Mouse (Mus musculus) megakaryocyte, embryonic 14.5 days (primary cell): ENCODE data around the gene Taok3. TPM values are rescaled to one million over a fixed set of nuclear protein-coding genes. Genes with fewer than 3 reads are reported as not detected.
A peak's percentile ranks its signal among the peaks of the same experiment; 100 is the strongest.

Experiments
- H3K27me3 ChIP-seq: replicated peaks from 2 replicates; pipeline ENCODE3; 2012; ENCODE audit warnings: inconsistent platforms
- H3K36me3 ChIP-seq: replicated peaks from 2 replicates; pipeline ENCODE3; 2012; ENCODE audit warnings: low read length, inconsistent platforms, mixed read lengths
- H3K4me1 ChIP-seq: 2 replicates; pipeline ENCODE4 v1.6.1; 2012; ENCODE audit warnings: inconsistent platforms
- H3K4me3 ChIP-seq: replicated peaks from 2 replicates; pipeline ENCODE3; 2012; ENCODE audit warnings: moderate library complexity, mild to moderate bottlenecking, inconsistent platforms
- H3K9me3 ChIP-seq: 2 replicates; pipeline ENCODE4 v1.6.1; 2012; ENCODE audit warnings: inconsistent platforms
- FLI1 ChIP-seq: IDR thresholded peaks from 2 replicates; pipeline ENCODE4 v1.6.1; 2012; ENCODE audit warnings: low read length, inconsistent platforms, mixed read lengths
- GATA1 ChIP-seq: IDR thresholded peaks from 3 replicates; pipeline ENCODE4 v1.6.1; 2012; ENCODE audit warnings: mixed read lengths, low read length, inconsistent platforms, borderline replicate concordance
- polyA plus RNA-seq: library from polyadenylated mRNA; stranded (reverse); fragments of >175 nt; gene quantifications from 2 replicates; pipeline ENCODE4 v1.2.3, GENCODE M21; 2012; ENCODE audit warnings: low replicate concordance; ENCODE audit not compliant: insufficient read depth

The Taok3 gene
- polyA plus RNA-seq, 1 experiment = 75.0 TPM

DNA sequence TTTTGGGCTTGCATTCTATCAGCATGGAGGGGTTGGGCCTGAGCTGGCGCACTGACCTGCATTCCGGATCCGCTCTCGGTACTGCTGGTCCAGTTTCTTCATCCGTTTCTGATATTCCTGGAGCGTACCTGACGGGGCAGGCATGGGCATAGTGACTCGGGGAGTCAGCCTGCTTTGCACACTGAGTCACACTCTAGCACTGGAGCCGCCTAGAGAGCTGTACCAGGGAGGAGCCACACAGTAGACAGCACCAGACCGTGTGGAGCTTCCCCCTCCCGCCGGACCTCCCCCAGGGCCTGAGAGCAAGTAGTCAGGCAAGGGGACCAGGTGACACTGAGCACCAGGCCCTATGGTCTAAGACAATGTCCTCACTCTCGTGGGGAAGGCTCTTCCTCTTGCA is 11.6 kb upstream of the Taok3 start:
- Histone ChIP-seq H3K4me3 (no peak overlapping the region), H3K36me3 (peaks cover 99% of the 10 kb centered on the region), H3K4me1 (peaks cover 12% of the 10 kb centered on the region), H3K27me3 (no peaks in the 10 kb centered on the region), H3K9me3 (no peaks in the 10 kb centered on the region)
- TF ChIP-seq GATA1 = no peak
- no peak for TF ChIP-seq FLI1

DNA sequence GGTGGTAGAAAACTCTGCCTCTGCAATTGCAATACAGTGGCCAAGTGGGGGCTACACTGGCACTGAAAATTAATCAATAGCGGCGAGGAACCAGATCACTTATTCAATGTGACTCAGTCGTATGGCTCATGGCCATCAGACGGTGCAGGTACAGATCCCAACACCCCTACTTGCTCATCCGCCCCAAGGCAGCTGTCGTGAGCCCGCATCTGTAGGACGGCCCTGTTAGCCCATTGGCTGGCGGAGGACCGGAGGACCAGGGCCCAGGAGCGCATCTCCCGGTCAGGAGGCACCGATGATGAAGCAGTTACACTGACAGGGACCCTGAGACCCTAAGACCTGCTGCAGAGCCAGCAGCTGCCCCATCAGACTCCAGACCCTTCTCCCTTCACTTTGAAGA is 11.2 kb upstream of the Taok3 start:
- peaks cover 97% of the 10 kb centered on the region for H3K36me3 ChIP-seq
- TF ChIP-seq FLI1 (no peak), GATA1 (no peak)
- H3K27me3 ChIP-seq = no peaks in the 10 kb centered on the region
- no peak overlapping the region for H3K4me3 ChIP-seq
- H3K4me1 ChIP-seq = peaks cover 12% of the 10 kb centered on the region
- H3K9me3 ChIP-seq = no peaks in the 10 kb centered on the region

DNA sequence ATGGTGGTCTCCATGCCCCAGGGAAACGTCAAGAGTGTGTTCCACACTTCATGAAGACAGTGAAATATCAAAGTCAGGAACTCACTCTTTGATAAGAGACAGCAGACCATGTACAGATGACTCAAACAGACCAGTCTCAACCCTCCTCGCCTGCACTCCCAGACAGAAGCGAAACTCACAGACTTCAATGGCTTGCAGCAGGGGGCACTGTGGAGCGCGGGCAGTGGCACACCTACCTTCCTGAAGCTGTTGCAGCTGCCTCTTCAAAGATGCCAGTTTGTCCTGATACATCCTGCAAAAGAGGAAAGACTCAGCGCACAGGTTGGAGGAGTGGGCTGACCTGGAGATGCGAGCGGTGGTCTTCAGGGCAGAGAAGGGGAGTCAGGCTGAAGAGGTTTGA is 10.4 kb upstream of the Taok3 start:
- Histone ChIP-seq H3K9me3 (no peaks in the 10 kb centered on the region), H3K4me1 (peaks cover 20% of the 10 kb centered on the region), H3K36me3 (peaks cover 93% of the 10 kb centered on the region), H3K27me3 (no peaks in the 10 kb centered on the region), H3K4me3 (no peak overlapping the region)
- TF ChIP-seq GATA1 = no peak
- TF ChIP-seq FLI1 = no peak

DNA sequence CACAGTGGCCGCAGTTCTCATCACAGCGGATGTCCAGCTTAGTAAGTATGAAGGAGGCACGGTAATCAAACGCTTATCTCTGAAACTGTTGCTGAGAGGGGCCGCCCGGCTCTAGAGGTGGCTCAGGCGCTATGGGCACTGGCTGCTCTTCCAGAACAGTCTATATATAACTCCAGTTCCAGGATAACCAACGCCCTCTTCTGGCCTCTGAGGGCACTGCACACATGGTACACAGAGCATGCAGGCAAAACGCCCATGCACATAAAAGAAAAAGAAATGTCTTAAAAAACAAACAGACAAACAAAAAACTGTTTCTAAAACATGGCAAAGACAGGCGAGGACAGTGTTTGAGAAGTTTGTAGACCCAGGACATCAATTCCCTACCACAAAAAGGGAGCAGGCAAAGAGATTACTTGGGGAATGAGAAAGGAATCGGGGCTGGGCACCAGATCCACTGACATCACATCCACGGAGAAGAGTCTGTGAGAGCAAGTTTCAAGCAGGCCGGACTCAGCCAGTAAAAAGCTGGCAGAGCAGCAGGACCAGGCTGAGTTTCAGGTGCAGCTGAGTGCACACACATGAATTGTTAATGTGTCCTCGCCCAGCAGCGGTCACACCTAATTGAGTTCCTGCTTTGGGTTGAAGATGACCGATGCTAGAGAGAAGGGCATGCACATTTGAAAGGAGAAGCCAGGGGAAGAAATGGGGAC is 8.7 kb upstream of the Taok3 start:
- Histone ChIP-seq H3K4me3 (no peak overlapping the region), H3K9me3 (no peaks in the 10 kb centered on the region), H3K36me3 (peaks cover 76% of the 10 kb centered on the region), H3K4me1 (peaks cover 23% of the 10 kb centered on the region), H3K27me3 (no peaks in the 10 kb centered on the region)
- TF ChIP-seq FLI1 (no peak), GATA1 (no peak)

DNA sequence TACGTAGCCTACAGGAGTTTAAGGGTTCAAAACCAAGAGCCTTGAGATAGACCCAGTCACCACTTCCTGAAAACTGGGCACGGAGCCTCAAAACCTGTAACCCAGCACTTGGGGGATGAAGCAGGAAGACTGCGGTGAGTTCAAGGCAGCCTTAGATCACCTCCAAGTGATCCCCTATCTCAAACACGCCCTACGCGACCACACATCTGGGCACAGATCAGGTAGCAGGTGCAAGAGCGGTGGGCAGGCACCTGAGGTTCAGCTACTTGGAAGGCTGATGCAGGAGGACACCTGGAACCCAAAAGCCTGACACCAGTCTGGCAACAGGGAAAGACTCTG is 8.2 kb upstream of the Taok3 start:
- H3K36me3 ChIP-seq = peaks cover 71% of the 10 kb centered on the region
- H3K27me3 ChIP-seq = no peaks in the 10 kb centered on the region
- H3K9me3 ChIP-seq = no peaks in the 10 kb centered on the region
- peaks cover 28% of the 10 kb centered on the region for H3K4me1 ChIP-seq
- TF ChIP-seq FLI1 (no peak), GATA1 (no peak)
- no peak overlapping the region for H3K4me3 ChIP-seq

DNA sequence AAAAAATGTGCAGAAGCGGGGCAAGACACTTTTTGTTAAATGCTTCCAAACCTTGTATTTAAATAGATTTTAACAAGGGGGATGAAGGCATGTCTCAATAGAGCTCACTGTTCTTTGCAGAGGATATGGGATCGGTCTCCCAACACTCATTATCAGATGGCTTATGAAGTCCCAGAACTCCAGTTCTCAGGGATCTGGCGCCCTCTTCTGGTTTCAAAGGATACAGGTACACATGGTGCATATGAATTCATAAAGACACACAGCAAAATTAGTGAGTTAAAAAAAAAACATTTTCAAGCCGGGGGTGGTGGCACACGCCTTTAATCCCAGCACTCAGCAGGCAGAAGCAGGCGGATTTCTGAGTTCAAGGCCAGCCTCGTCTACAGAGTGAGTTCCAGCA is 6.6 kb upstream of the Taok3 start:
- Histone ChIP-seq H3K9me3 (no peaks in the 10 kb centered on the region), H3K27me3 (no peaks in the 10 kb centered on the region), H3K36me3 (peaks cover 55% of the 10 kb centered on the region), H3K4me1 (peaks cover 39% of the 10 kb centered on the region), H3K4me3 (no peak overlapping the region)
- TF ChIP-seq GATA1 (no peak), FLI1 (no peak)

DNA sequence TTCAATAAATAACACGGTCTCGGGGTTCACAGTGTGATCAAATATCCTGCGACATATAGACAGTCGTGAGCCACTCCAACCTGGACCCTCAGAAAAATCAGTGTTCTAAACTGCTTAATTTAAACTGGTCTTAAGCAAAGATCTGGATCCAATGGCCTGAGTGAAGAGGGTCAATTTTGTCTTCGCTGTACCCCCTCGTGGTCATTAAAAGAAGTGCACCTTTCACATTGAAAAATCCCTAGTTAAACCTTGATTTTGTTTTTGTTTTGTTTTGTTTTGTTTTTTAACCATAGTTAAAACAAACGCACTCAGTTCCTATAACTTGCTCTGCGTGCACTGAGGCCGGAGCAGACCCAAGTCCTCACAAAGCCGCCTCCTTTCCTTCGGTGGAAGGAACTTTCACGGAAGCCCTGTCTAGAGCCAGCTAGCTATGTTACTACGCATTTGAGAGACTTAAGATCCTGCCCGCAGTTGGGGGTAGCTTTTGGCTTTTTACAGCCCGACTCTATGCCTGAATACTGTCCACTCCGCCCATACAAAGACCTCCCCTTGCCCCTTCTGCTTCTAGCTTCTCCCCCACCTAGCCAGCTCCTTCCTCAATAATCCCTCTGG is 5.2 kb upstream of the Taok3 start:
- H3K4me1 ChIP-seq = peaks cover 46% of the 10 kb centered on the region

DNA sequence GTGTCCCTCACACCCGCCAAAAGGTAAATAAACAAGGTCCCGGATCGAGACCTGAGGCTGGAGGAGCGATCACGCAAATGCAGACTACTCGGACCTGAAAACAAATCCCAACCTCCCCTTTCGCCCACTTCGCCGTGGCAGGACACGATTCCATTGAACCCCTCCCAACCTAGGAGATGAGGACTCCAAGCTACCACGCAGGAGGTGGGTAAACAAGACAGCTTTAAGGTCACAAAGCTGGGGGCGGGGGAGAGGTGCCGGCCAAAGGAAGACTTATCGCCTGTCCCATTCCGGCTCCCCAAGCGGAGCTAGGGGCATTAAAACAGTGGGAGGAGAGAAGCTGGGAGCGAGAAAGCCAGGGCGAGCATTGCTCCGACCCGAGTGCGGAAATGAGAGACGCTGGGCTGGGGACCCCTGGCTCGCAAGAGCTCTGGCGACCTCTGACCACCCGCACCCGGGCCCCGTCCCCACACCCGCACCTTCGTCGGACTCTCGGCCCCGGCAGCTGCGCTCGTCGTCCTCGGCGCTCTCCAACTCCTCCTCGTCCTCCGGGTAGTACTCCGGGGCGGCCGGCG is 4.6 kb upstream of the Taok3 start:
- Histone ChIP-seq H3K4me1 (peaks cover 43% of the 10 kb centered on the region), H3K27me3 (no peaks in the 10 kb centered on the region), H3K9me3 (no peaks in the 10 kb centered on the region), H3K36me3 (peaks cover 37% of the 10 kb centered on the region), H3K4me3 (peak overlapping the region; percentile 97)
- TF ChIP-seq FLI1 (no peak), GATA1 (no peak)

More for the DNA sequence above, 5.2 kb upstream of the Taok3 start:
- H3K4me3 ChIP-seq = peak overlapping the region; percentile 97
- H3K9me3 ChIP-seq = no peaks in the 10 kb centered on the region
- peaks cover 41% of the 10 kb centered on the region for H3K36me3 ChIP-seq
- no peak for TF ChIP-seq FLI1
- TF ChIP-seq GATA1 = no peak
- no peaks in the 10 kb centered on the region for H3K27me3 ChIP-seq

DNA sequence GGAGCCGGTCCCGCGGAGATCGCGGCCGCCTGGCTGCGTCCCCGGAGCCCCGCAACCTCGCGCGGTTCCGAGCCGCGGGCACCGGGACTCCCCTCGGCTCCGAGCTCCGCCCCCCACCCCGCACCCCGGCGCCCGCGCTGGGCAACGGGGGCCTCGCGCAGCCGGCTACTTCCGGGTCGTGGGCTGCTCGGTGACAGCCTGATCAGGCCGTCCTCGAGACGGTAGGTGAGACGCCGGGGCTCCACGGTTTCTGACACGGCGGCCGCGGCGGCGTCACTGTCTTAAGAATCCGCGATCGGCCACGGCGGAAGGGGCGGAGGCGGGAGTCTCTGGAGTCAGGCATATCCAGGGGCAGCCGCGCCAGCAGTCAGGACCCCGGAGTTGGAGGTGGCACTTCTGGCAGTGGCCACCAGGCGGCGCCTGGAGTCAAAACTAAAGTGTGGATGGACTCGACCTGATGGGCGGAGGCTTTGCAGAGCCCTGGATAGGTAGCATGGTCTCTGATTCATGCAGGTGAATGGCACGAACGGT is 4.0 kb upstream of the Taok3 start, which contains the start of gene Suds3:
TSS of gene Suds3 (minus strand) at position 278 of the 531 bp plus-strand sequence.
- no peaks in the 10 kb centered on the region for H3K9me3 ChIP-seq
- no peaks in the 10 kb centered on the region for H3K27me3 ChIP-seq
- peak within 1 kb of the TSS; percentile 97 for H3K4me3 ChIP-seq
- H3K36me3 ChIP-seq = peaks cover 30% of the 10 kb centered on the region
- TF ChIP-seq GATA1 (no peak), FLI1 (no peak)
- H3K4me1 ChIP-seq = peaks cover 46% of the 10 kb centered on the region

DNA sequence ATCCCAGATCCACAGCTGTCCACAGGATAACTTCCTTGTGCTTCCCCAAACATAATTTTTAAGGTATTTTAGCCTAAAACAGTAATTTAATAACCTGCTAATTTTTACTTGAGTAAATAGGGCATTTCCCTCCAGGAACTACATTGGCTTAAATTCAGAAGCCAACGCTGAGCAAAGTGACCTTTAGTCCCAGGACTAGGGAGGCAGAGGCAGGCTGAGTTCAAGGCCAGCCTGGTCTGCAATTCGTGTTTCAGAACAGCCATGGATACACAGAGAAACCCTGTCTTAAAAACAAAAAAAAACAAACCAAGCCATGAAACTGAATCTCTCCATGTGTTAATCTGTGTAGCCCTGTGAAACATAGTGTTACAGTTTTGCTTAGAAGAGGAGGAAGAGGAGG is 3.3 kb upstream of the Taok3 start:
- Histone ChIP-seq H3K27me3 (no peaks in the 10 kb centered on the region), H3K36me3 (peaks cover 23% of the 10 kb centered on the region), H3K4me1 (peaks cover 54% of the 10 kb centered on the region), H3K9me3 (no peaks in the 10 kb centered on the region), H3K4me3 (no peak overlapping the region)
- TF ChIP-seq FLI1 (no peak), GATA1 (no peak)
